Mouse (Mus musculus) intestine, postnatal 0 days (tissue): Measurements from ENCODE around the gene Cnnm3. TPM values are rescaled to one million over a fixed set of nuclear protein-coding genes. Genes with fewer than 3 reads are reported as not detected.

Experiments used
- ATAC-seq: fragments of 200-750 bp; cut with Nextera tagmentation; 2 replicates; pipeline ENCODE4 v1.8.0; 2017; ENCODE audit warnings: mild to moderate bottlenecking, moderate TSS enrichment, moderate library complexity
- H3K27ac ChIP-seq: fragments of 300-500 bp; sonication (generic); 2 replicates; pipeline ENCODE4 v1.5.1; 2014; ENCODE audit warnings: mild to moderate bottlenecking, low read depth, low read length, moderate library complexity
- H3K27me3 ChIP-seq: fragments of 300-500 bp; sonication (generic); replicated peaks from 2 replicates; pipeline ENCODE4 v1.6.1; 2014; ENCODE audit warnings: low read length, mixed read lengths; ENCODE audit not compliant: control insufficient read depth, insufficient read depth
- H3K36me3 ChIP-seq: fragments of 300-500 bp; sonication (generic); 2 replicates; pipeline ENCODE4 v1.6.1; 2014; ENCODE audit warnings: mild to moderate bottlenecking, moderate library complexity; ENCODE audit not compliant: control insufficient read depth, insufficient read depth
- H3K4me1 ChIP-seq: fragments of 300-500 bp; sonication (generic); replicated peaks from 2 replicates; pipeline ENCODE4 v1.6.1; 2014; ENCODE audit warnings: antibody characterized with exemption, low read length, mixed read lengths; ENCODE audit not compliant: control insufficient read depth, insufficient read depth
- H3K4me2 ChIP-seq: fragments of 300-500 bp; sonication (generic); replicated peaks from 2 replicates; pipeline ENCODE4 v1.6.1; 2014; ENCODE audit warnings: low read depth, mild to moderate bottlenecking, moderate library complexity
- H3K4me3 ChIP-seq: fragments of 300-500 bp; sonication (generic); 2 replicates; pipeline ENCODE4 v1.5.1; 2014; ENCODE audit warnings: low read depth, low read length
- H3K9ac ChIP-seq: fragments of 300-500 bp; sonication (generic); 2 replicates; pipeline ENCODE4 v1.6.1; 2014; ENCODE audit warnings: mild to moderate bottlenecking, low read depth, low read length
- H3K9me3 ChIP-seq: fragments of 300-500 bp; sonication (generic); 2 replicates; pipeline ENCODE4 v1.6.1; 2016; ENCODE audit warnings: mixed run types; ENCODE audit not compliant: control insufficient read depth
- CTCF ChIP-seq: sonication (generic); IDR thresholded peaks from 2 replicates; pipeline ENCODE4 v1.5.1; 2016; ENCODE audit warnings: low read depth, mild to moderate bottlenecking, control low read depth, antibody characterized with exemption, moderate library complexity
- WGBS: fragments of 180-500 bp; shearing (Covaris S2); extraction: QIAGEN DNeasy Blood & Tissue Kit; methylation state at CpG from one replicate; pipeline ENCODE4 v1.1.7; 2014; 5-methylcytosine and 5-hydroxymethylcytosine counted together
- microRNA-seq: library from miRNA; unstranded; fragments of <30 nt; microRNA quantifications from one replicate; pipeline ENCODE4, GENCODE M21; 2016
- polyA plus RNA-seq: library from polyadenylated mRNA; unstranded; fragments of >200 nt; fragmentation: Nextera tagmentation; extraction: Ambion mirVana; gene quantifications from 2 replicates; pipeline ENCODE4 v1.2.1, GENCODE M21; 2015

The Cnnm3 gene
- polyA plus RNA-seq, 1 experiment from 2014 or later: 2.5 TPM

- Histone ChIP-seq H3K4me3 (no peak overlapping the region), H3K36me3 (no peaks in the 10 kb centered on the region), H3K9me3 (no peaks in the 10 kb centered on the region), H3K4me1 (peaks cover 20% of the 10 kb centered on the region), H3K27me3 (no peaks in the 10 kb centered on the region), H3K4me2 (no peak overlapping the region), H3K9ac (no peak overlapping the region), H3K27ac (no peak overlapping the region)
- TF ChIP-seq CTCF: no peak
- 79% methylated on average over 1 of the region's 1 CpGs for WGBS
- ATAC-seq: no peak
Measured at GRCm38 (mm10) chr1:36572709-36573108, 61.0 kb downstream of the Cnnm3 start.

GRCm38 (mm10) chr1:36573524-36573923 lies 61.9 kb downstream of the Cnnm3 start:
- H3K9ac ChIP-seq: no peak overlapping the region
- WGBS: 76% methylated on average over 8 of the region's 8 CpGs
- H3K36me3 ChIP-seq: no peaks in the 10 kb centered on the region
- H3K4me1 ChIP-seq: peaks cover 23% of the 10 kb centered on the region
- no peak for TF ChIP-seq CTCF
- H3K27me3 ChIP-seq: no peaks in the 10 kb centered on the region
- H3K4me2 ChIP-seq: no peak overlapping the region
- ATAC-seq: no peak
- H3K27ac ChIP-seq: no peak overlapping the region
- H3K4me3 ChIP-seq: no peak overlapping the region
- no peaks in the 10 kb centered on the region for H3K9me3 ChIP-seq

GRCm38 (mm10) chr1:36574196-36574955 lies 62.7 kb downstream of the Cnnm3 start:
- Histone ChIP-seq H3K4me3 (no peak overlapping the region), H3K36me3 (no peaks in the 10 kb centered on the region), H3K9ac (no peak overlapping the region), H3K9me3 (no peaks in the 10 kb centered on the region), H3K4me1 (peaks cover 20% of the 10 kb centered on the region), H3K27me3 (no peaks in the 10 kb centered on the region), H3K4me2 (no peak overlapping the region), H3K27ac (no peak overlapping the region)
- TF ChIP-seq CTCF: no peak
- 58% methylated on average over 5 of the region's 5 CpGs for WGBS
- no peak; the same call in 1 of the 2 replicates for ATAC-seq

GRCm38 (mm10) chr1:36575347-36575746 lies 63.7 kb downstream of the Cnnm3 start:
- Histone ChIP-seq H3K9ac (no peak overlapping the region), H3K27ac (no peak overlapping the region), H3K9me3 (no peaks in the 10 kb centered on the region), H3K4me3 (no peak overlapping the region), H3K36me3 (no peaks in the 10 kb centered on the region), H3K27me3 (no peaks in the 10 kb centered on the region), H3K4me1 (peaks cover 26% of the 10 kb centered on the region), H3K4me2 (no peak overlapping the region)
- ATAC-seq: no peak
- TF ChIP-seq CTCF: no peak
- 67% methylated on average over 6 of the region's 6 CpGs for WGBS

- H3K36me3 ChIP-seq: no peaks in the 10 kb centered on the region
- H3K9ac ChIP-seq: no peak overlapping the region
- H3K9me3 ChIP-seq: no peaks in the 10 kb centered on the region
- H3K27ac ChIP-seq: no peak overlapping the region
- ATAC-seq: peak; percentile 83
- peaks cover 28% of the 10 kb centered on the region for H3K4me1 ChIP-seq
- WGBS: 34% methylated on average over 6 of the region's 6 CpGs
- H3K4me2 ChIP-seq: peak overlapping the region; percentile 27; the same call in 1 of the 2 replicates
- no peaks in the 10 kb centered on the region for H3K27me3 ChIP-seq
- TF ChIP-seq CTCF: no peak
- no peak overlapping the region for H3K4me3 ChIP-seq
Measured at GRCm38 (mm10) chr1:36576991-36577675, 65.5 kb downstream of the Cnnm3 start.

Small RNAs within 50 kb of the gene (microRNA-seq; reads per million reads assigned to microRNA genes)
- gene Gm47280: not detected

Other genes starting within 250 kb of the Cnnm3 start
- gene Neurl3, start 237.2 kb upstream of the Cnnm3 start, polyA plus RNA-seq: 15.6 and 15.8 TPM in 2 replicates
- 3.6 and 3.7 TPM in 2 replicates for gene Arid5a, start 204.1 kb upstream of the Cnnm3 start, polyA plus RNA-seq
- gene Kansl3, start 142.7 kb upstream of the Cnnm3 start, polyA plus RNA-seq: 18.6 and 19.1 TPM in 2 replicates
- 0.13 and 0.17 TPM in 2 replicates for gene Fer1l5, start 139.6 kb upstream of the Cnnm3 start, polyA plus RNA-seq
- gene Lman2l, start 66.6 kb upstream of the Cnnm3 start, polyA plus RNA-seq: 10.5 and 11.2 TPM in 2 replicates
- 17.4 and 18.4 TPM in 2 replicates for gene Cnnm4, start 40.2 kb upstream of the Cnnm3 start, polyA plus RNA-seq
- 2.1 and 3.8 TPM in 2 replicates for gene Ankrd23, start 25.0 kb downstream of the Cnnm3 start, polyA plus RNA-seq
- 0.22 TPM in 1 of 2 replicates, not detected in the other for gene Gm42417, start 27.6 kb downstream of the Cnnm3 start, polyA plus RNA-seq
- 15.0 and 18.5 TPM in 2 replicates for gene Ankrd39, start 35.6 kb downstream of the Cnnm3 start, polyA plus RNA-seq
- 3.5 and 3.9 TPM in 2 replicates for gene Sema4c, start 46.5 kb downstream of the Cnnm3 start, polyA plus RNA-seq
- gene Fam178b, start 171.3 kb downstream of the Cnnm3 start, polyA plus RNA-seq: 0.65 and 0.87 TPM in 2 replicates
- gene Cox5b, start 179.6 kb downstream of the Cnnm3 start, polyA plus RNA-seq: 1,149 and 1,162 TPM in 2 replicates
- not detected in 2 replicates for gene 4933424G06Rik, start 198.3 kb downstream of the Cnnm3 start, polyA plus RNA-seq
- 50.3 and 57.0 TPM in 2 replicates for gene Actr1b, start 202.6 kb downstream of the Cnnm3 start, polyA plus RNA-seq
- 0.24 and 0.70 TPM in 2 replicates for gene Zap70, start 249.9 kb downstream of the Cnnm3 start, polyA plus RNA-seq